Mouse (Mus musculus) lung, adult 18-20 months (tissue): ENCODE data around the gene Cdcp1.

Experiments used
- DNase-seq, 2 experiments: peaks; one replicate each; pipeline ENCODE4 v3.0.0; 2022; ENCODE audit warnings: mixed read lengths in 2 of 2

Cdcp1 gene

GRCm38 (mm10) chr9:123207895-123208294 is 7.9 kb downstream of the Cdcp1 start:
- no peak for DNase-seq

- peak; percentile 51 to 73 for DNase-seq
Measured at GRCm38 (mm10) chr9:123206948-123207347, 8.9 kb downstream of the Cdcp1 start.

- peak in 1 of 2 experiments; percentile 14 for DNase-seq
Measured at GRCm38 (mm10) chr9:123206526-123206925, 9.3 kb downstream of the Cdcp1 start.

- DNase-seq = no peak
Measured at GRCm38 (mm10) chr9:123200116-123200515, 15.7 kb downstream of the Cdcp1 start.

- DNase-seq = no peak
Measured at GRCm38 (mm10) chr9:123188271-123188670, 27.6 kb downstream of the Cdcp1 start.

- no peak for DNase-seq
Measured at GRCm38 (mm10) chr9:123187589-123187988, 28.2 kb downstream of the Cdcp1 start.

- no peak for DNase-seq
Measured at GRCm38 (mm10) chr9:123186151-123186550, 29.7 kb downstream of the Cdcp1 start.

- DNase-seq = no peak
Measured at GRCm38 (mm10) chr9:123185546-123185945, 30.3 kb downstream of the Cdcp1 start.

GRCm38 (mm10) chr9:123183226-123183625 is 32.6 kb downstream of the Cdcp1 start:
- DNase-seq = no peak

- no peak for DNase-seq
Measured at GRCm38 (mm10) chr9:123180003-123180402, 35.8 kb downstream of the Cdcp1 start.

GRCm38 (mm10) chr9:123177380-123178048 is 38.3 kb downstream of the Cdcp1 start:
- peak in 1 of 2 experiments; percentile 17 for DNase-seq

GRCm38 (mm10) chr9:123174356-123174755 is 41.5 kb downstream of the Cdcp1 start:
- no peak for DNase-seq

GRCm38 (mm10) chr9:123173760-123174159 is 42.1 kb downstream of the Cdcp1 start:
- no peak for DNase-seq

- DNase-seq = no peak
Measured at GRCm38 (mm10) chr9:123165781-123166443, 49.9 kb downstream of the Cdcp1 start.

- DNase-seq = no peak
Measured at GRCm38 (mm10) chr9:123162985-123163694, 52.7 kb downstream of the Cdcp1 start.

- no peak for DNase-seq
Measured at GRCm38 (mm10) chr9:123161792-123162191, 54.0 kb downstream of the Cdcp1 start.

- peak; percentile 61 to 68 for DNase-seq
Measured at GRCm38 (mm10) chr9:123159330-123159729, 56.5 kb downstream of the Cdcp1 start.

GRCm38 (mm10) chr9:123158125-123158836 is 57.6 kb downstream of the Cdcp1 start:
- peak in 1 of 2 experiments; percentile 36 for DNase-seq

- DNase-seq = no peak
Measured at GRCm38 (mm10) chr9:123157699-123158098, 58.1 kb downstream of the Cdcp1 start.

- peak; percentile 76 to 84 for DNase-seq
Measured at GRCm38 (mm10) chr9:123156910-123157361, 58.9 kb downstream of the Cdcp1 start.

- peak; percentile 32 to 43 for DNase-seq
Measured at GRCm38 (mm10) chr9:123153121-123153520, 62.7 kb downstream of the Cdcp1 start.

- no peak for DNase-seq
Measured at GRCm38 (mm10) chr9:123152026-123152425, 63.8 kb downstream of the Cdcp1 start.

- DNase-seq = no peak
Measured at GRCm38 (mm10) chr9:123151561-123151960, 64.3 kb downstream of the Cdcp1 start.
